Mouse (Mus musculus): ENCODE data around the gene Wbp11.

The Wbp11 gene

GRCm38 (mm10) chr6:136835352-136835751, 7.3 kb upstream of the Wbp11 start, which contains the start of gene Smco3:
Smco3 (minus strand) TSS chr6:136835452.
- no peak for DNase-seq

- DNase-seq, result no peak
Observed at GRCm38 (mm10) chr6:136831712-136832111, 3.7 kb upstream of the Wbp11 start.

- DNase-seq, result no peak
Observed at GRCm38 (mm10) chr6:136828681-136829080, 648 bp upstream of the Wbp11 start.

GRCm38 (mm10) chr6:136827516-136827880, 535 bp downstream of the Wbp11 start, which contains the start of gene BC049715:
BC049715 (plus strand) TSS chr6:136827626.
- peak; percentile 63 to 66 for DNase-seq

- DNase-seq, result no peak
Observed at GRCm38 (mm10) chr6:136827116-136827515, 917 bp downstream of the Wbp11 start.

GRCm38 (mm10) chr6:136824987-136825386, 3.0 kb downstream of the Wbp11 start:
- DNase-seq, result no peak

GRCm38 (mm10) chr6:136821086-136821485, 6.9 kb downstream of the Wbp11 start:
- no peak for DNase-seq

GRCm38 (mm10) chr6:136820381-136820780, 7.7 kb downstream of the Wbp11 start:
- DNase-seq, result no peak

- DNase-seq, result no peak
Observed at GRCm38 (mm10) chr6:136817549-136817948, 10.5 kb downstream of the Wbp11 start.

- no peak for DNase-seq
Observed at GRCm38 (mm10) chr6:136816826-136817225, 11.2 kb downstream of the Wbp11 start.

GRCm38 (mm10) chr6:136815381-136815780, 12.7 kb downstream of the Wbp11 start:
- DNase-seq, result no peak

GRCm38 (mm10) chr6:136813117-136813516, 14.9 kb downstream of the Wbp11 start:
- peak; percentile 28 to 38 for DNase-seq

GRCm38 (mm10) chr6:136811196-136811595, 16.8 kb downstream of the Wbp11 start:
- peak; percentile 64 to 72 for DNase-seq

GRCm38 (mm10) chr6:136809673-136810072, 18.4 kb downstream of the Wbp11 start:
- no peak for DNase-seq

- peak; percentile 60 to 66 for DNase-seq
Observed at GRCm38 (mm10) chr6:136809077-136809476, 19.0 kb downstream of the Wbp11 start.

GRCm38 (mm10) chr6:136808631-136809046, 19.4 kb downstream of the Wbp11 start:
- DNase-seq, result peak; percentile 35 to 56

GRCm38 (mm10) chr6:136808014-136808417, 20.0 kb downstream of the Wbp11 start, which contains the start of gene H2afj:
H2afj (plus strand) TSS chr6:136808244.
- DNase-seq, result peak; percentile 98

- no peak for DNase-seq
Observed at GRCm38 (mm10) chr6:136807395-136808013, 20.5 kb downstream of the Wbp11 start.

GRCm38 (mm10) chr6:136806819-136807218, 21.2 kb downstream of the Wbp11 start:
- no peak for DNase-seq

- DNase-seq, result no peak
Observed at GRCm38 (mm10) chr6:136805409-136805775, 22.6 kb downstream of the Wbp11 start.

GRCm38 (mm10) chr6:136804705-136805408, 23.2 kb downstream of the Wbp11 start:
- DNase-seq, result no peak

GRCm38 (mm10) chr6:136803739-136804633, 24.0 kb downstream of the Wbp11 start, which contains the start of gene Hist4h4:
Hist4h4 (minus strand) TSS chr6:136804415.
- peak; percentile 94 to 96 for DNase-seq

- DNase-seq, result no peak
Observed at GRCm38 (mm10) chr6:136803093-136803738, 24.8 kb downstream of the Wbp11 start.

All from kidney, postnatal 36 days (tissue).